Mouse (Mus musculus): ENCODE measurements at regions not wholly inside any gene's neighbourhood (a gene's known extent, or its start where the extent isn't known, plus 50 kb on each side); places are given as distances from the start of the nearest gene placed in this dataset.

DNA sequence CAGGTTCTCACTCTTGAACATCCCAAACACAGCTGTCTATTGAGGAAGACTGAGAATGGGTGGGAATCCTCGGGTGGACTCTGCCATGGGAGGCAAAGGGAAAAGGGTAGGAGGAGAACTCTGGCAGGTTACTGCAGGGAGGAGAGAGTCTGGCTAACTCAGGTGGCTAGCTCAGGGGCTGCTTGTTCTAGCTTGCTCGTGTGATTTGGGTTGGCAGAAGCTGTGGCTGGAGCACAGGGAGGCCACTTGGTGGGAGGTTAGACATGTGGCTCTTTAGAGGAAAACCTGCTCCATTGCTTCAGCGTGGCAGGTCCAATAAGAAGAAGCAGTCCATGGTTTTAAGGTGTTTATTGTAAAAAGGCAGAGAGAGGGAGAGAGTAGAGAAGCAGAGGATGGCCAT, 349.1 kb downstream of the Osr1 start:
- TF ChIP-seq TBP (IDR thresholded peaks at IDR 0.05; ENCODE audit: low read depth, low read length) (no peak), USF1 (IDR thresholded peaks at IDR 0.05; ENCODE audit: low read depth, low read length) (no peak), SMC3 (IDR thresholded peaks at IDR 0.05; ENCODE audit: low read depth, low read length) (no peak), ZKSCAN1 (IDR thresholded peaks at IDR 0.05; ENCODE audit: low read depth, low read length) (no peak)
- Histone ChIP-seq H3K9ac (ENCODE audit: control insufficient read depth, low read depth, low read length, poor library complexity, severe bottlenecking) (no peak overlapping the region), H3K4me3 (ENCODE audit: control insufficient read depth in 1 of 2, insufficient read depth in 1 of 2, low read depth in 2 of 2, low read length in 2 of 2) (no peak overlapping the region), H3K27ac (ENCODE audit: control insufficient read depth, low read depth, low read length) (no peak overlapping the region), H3K9me3 (replicated peaks; ENCODE audit: insufficient read depth, low read length) (no peaks in the 10 kb centered on the region), H3K79me2 (ENCODE audit: control insufficient read depth, insufficient read depth, low read length, poor library complexity) (no peaks in the 10 kb centered on the region), H3K4me1 (ENCODE audit: control insufficient read depth in 1 of 2, insufficient read depth in 2 of 2, low read length in 2 of 2) (no peaks in the 10 kb centered on the region), H3K36me3 (ENCODE audit: control insufficient read depth in 1 of 2, insufficient read depth in 2 of 2, low read length in 2 of 2) (no peaks in the 10 kb centered on the region), H3K27me3 (ENCODE audit: control insufficient read depth in 1 of 2, insufficient read depth in 2 of 2, low read length in 2 of 2) (no peaks in the 10 kb centered on the region)
- DNase-seq (ENCODE audit: low read depth, low spot score), result no peak

DNA sequence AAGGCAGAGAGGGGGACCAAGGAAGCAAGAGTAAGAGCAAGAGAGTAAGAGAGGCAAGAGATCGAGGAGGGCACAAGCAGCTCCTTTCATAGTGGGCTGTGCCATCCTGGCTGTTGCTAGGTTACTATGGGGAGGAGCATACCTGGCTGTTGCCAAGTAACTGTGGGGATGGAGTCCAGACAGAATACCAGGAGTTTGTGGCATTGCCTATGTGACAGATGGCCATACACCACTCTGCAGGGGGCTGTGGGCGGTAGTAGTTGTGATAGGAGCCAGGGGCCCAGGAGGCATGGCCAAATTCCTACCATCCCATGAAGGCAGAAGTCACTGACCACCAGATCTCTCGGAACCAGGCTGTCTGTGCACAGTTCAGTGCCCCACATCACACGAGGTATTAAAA, 349.5 kb downstream of the Osr1 start:
- H3K36me3 ChIP-seq (ENCODE audit: control insufficient read depth in 1 of 2, insufficient read depth in 2 of 2, low read length in 2 of 2), result no peaks in the 10 kb centered on the region
- no peaks in the 10 kb centered on the region for H3K9me3 ChIP-seq (replicated peaks; ENCODE audit: insufficient read depth, low read length)
- H3K27me3 ChIP-seq (ENCODE audit: control insufficient read depth in 1 of 2, insufficient read depth in 2 of 2, low read length in 2 of 2), result no peaks in the 10 kb centered on the region
- no peak for TF ChIP-seq E2F4 (IDR thresholded peaks at IDR 0.05; ENCODE audit: borderline replicate concordance, low read depth, low read length)
- TF ChIP-seq POLR2AphosphoS2 (IDR thresholded peaks at IDR 0.05; ENCODE audit: low read length), result no peak
- no peak for TF ChIP-seq ZNF384 (IDR thresholded peaks at IDR 0.05; ENCODE audit: low read depth, low read length)
- no peak for TF ChIP-seq KAT2A (conservative IDR thresholded peaks at IDR 0.05; ENCODE audit: low read depth, low read length)
- TF ChIP-seq NELFE (IDR thresholded peaks at IDR 0.05; ENCODE audit: low read depth, low read length), result no peak
- TF ChIP-seq POLR2A (IDR thresholded peaks at IDR 0.05; ENCODE audit: control insufficient read depth in 1 of 2, insufficient read depth in 1 of 2, low read depth in 1 of 2, low read length in 2 of 2, poor library complexity in 1 of 2), result no peak
- no peak for TF ChIP-seq MAFK (IDR thresholded peaks at IDR 0.05; ENCODE audit: borderline replicate concordance, low read depth, low read length)
- no peak for TF ChIP-seq SMC3 (IDR thresholded peaks at IDR 0.05; ENCODE audit: low read depth, low read length)
- TF ChIP-seq MYB (IDR thresholded peaks at IDR 0.05; ENCODE audit: low read depth, low read length), result no peak
- no peak for TF ChIP-seq ELF1 (IDR thresholded peaks at IDR 0.05; ENCODE audit: low read depth, low read length)
- no peak for TF ChIP-seq MYC (IDR thresholded peaks at IDR 0.05; ENCODE audit: low read depth, low read length)
- TF ChIP-seq MAZ (IDR thresholded peaks at IDR 0.05; ENCODE audit: low read depth, low read length), result no peak
- no peak for TF ChIP-seq SIN3A (IDR thresholded peaks at IDR 0.05; ENCODE audit: low read length)
- no peak for TF ChIP-seq UBTF (IDR thresholded peaks at IDR 0.05; ENCODE audit: borderline replicate concordance, insufficient read depth, low read depth, low read length)
- no peak for TF ChIP-seq TCF12 (IDR thresholded peaks at IDR 0.05; ENCODE audit: low read depth, low read length)
- no peak for TF ChIP-seq CHD2 (IDR thresholded peaks at IDR 0.05; ENCODE audit: low read length)
- TF ChIP-seq EP300 (IDR thresholded peaks at IDR 0.05; ENCODE audit: low read depth in 1 of 2, low read length in 2 of 2), result no peak
- TF ChIP-seq BHLHE40 (IDR thresholded peaks at IDR 0.05; ENCODE audit: borderline replicate concordance, low read depth, low read length), result no peak
- TF ChIP-seq ETS1 (IDR thresholded peaks at IDR 0.05; ENCODE audit: low read depth, low read length), result no peak
- TF ChIP-seq ZC3H11A (IDR thresholded peaks at IDR 0.05; ENCODE audit: low read depth, low read length), result no peak
- H3K4me3 ChIP-seq (ENCODE audit: control insufficient read depth in 1 of 2, insufficient read depth in 1 of 2, low read depth in 2 of 2, low read length in 2 of 2), result no peak overlapping the region
- H3K4me1 ChIP-seq (ENCODE audit: control insufficient read depth in 1 of 2, insufficient read depth in 2 of 2, low read length in 2 of 2), result no peaks in the 10 kb centered on the region
- no peak overlapping the region for H3K27ac ChIP-seq (ENCODE audit: control insufficient read depth, low read depth, low read length)
- no peaks in the 10 kb centered on the region for H3K79me2 ChIP-seq (ENCODE audit: control insufficient read depth, insufficient read depth, low read length, poor library complexity)
- H3K9ac ChIP-seq (ENCODE audit: control insufficient read depth, low read depth, low read length, poor library complexity, severe bottlenecking), result no peak overlapping the region
- no peak for DNase-seq (ENCODE audit: low read depth, low spot score)

All from MEL (cell line).